Mouse (Mus musculus) CH12.LX (cell line): ENCODE results near the gene Bcas3. TPM values are rescaled to one million over a fixed set of nuclear protein-coding genes. Genes with fewer than 3 reads are reported as not detected.

Experiments used
- DNase-seq: peaks from one replicate; pipeline ENCODE4 v3.0.0-alpha.2; 2013; ENCODE audit errors: extremely low read depth
- H3K27ac ChIP-seq: 2 replicates; pipeline ENCODE4 v1.5.1; 2012; ENCODE audit warnings: low read depth, mild to moderate bottlenecking, control low read depth, moderate library complexity; ENCODE audit not compliant: insufficient read depth
- H3K27me3 ChIP-seq: replicated peaks from 2 replicates; pipeline ENCODE3; 2012; ENCODE audit warnings: inconsistent platforms
- H3K36me3 ChIP-seq, 2 experiments: replicated peaks in 1 of 2; 2 replicates each; pipeline versions ENCODE3 to v1.6.1; 2012; ENCODE audit warnings: inconsistent platforms in 1 of 2, low read length in 1 of 2, mild to moderate bottlenecking in 1 of 2, mixed read lengths in 1 of 2, moderate library complexity in 1 of 2; ENCODE audit not compliant: control insufficient read depth in 1 of 2, insufficient read depth in 1 of 2
- H3K4me1 ChIP-seq, 2 experiments: 2 replicates each; pipeline ENCODE4 v1.6.1; 2012; ENCODE audit warnings: inconsistent platforms in 1 of 2, moderate library complexity in 1 of 2; ENCODE audit not compliant: insufficient read depth in 2 of 2, control insufficient read depth in 1 of 2
- H3K4me2 ChIP-seq: 2 replicates; pipeline ENCODE4 v1.6.1; 2012; ENCODE audit warnings: low read depth, mild to moderate bottlenecking, control low read depth; ENCODE audit not compliant: poor library complexity, insufficient read depth, severe bottlenecking
- H3K4me3 ChIP-seq, 3 experiments: fragments of 150-350 bp in 1 of 3; sonication (generic) in 1 of 3; replicated peaks in 1 of 3; 2 replicates each; pipeline versions ENCODE3 to v1.5.1; 2011 to 2012; ENCODE audit warnings: low read depth in 2 of 3, low read length in 2 of 3, mild to moderate bottlenecking in 2 of 3, moderate library complexity in 2 of 3, control low read depth in 1 of 3, improper control_type of control experiment in 1 of 3, inconsistent platforms in 1 of 3, mixed read lengths in 1 of 3; ENCODE audit not compliant: poor library complexity in 1 of 3
- H3K79me2 ChIP-seq: replicated peaks from 2 replicates; pipeline ENCODE4 v1.6.1; 2012; ENCODE audit warnings: mild to moderate bottlenecking, moderate library complexity; ENCODE audit not compliant: control insufficient read depth, poor library complexity, insufficient read depth, severe bottlenecking; ENCODE audit errors: extremely low read depth
- H3K9ac ChIP-seq: 2 replicates; pipeline ENCODE4 v1.6.1; 2012; ENCODE audit warnings: low read depth, mild to moderate bottlenecking, control low read depth, moderate library complexity; ENCODE audit not compliant: insufficient read depth
- H3K9me3 ChIP-seq: replicated peaks from 2 replicates; pipeline ENCODE3; 2012; ENCODE audit warnings: low read length, inconsistent platforms, mixed read lengths
- CHD2 ChIP-seq: IDR thresholded peaks from 2 replicates; pipeline ENCODE4 v1.6.1; 2011; ENCODE audit warnings: low read length, improper control_type of control experiment
- E2F4 ChIP-seq: IDR thresholded peaks from 2 replicates; pipeline ENCODE4 v1.6.1; 2011; ENCODE audit warnings: low read depth, low read length, improper control_type of control experiment; ENCODE audit not compliant: insufficient replicate concordance
- ELF1 ChIP-seq: IDR thresholded peaks from 2 replicates; pipeline ENCODE4 v1.6.1; 2014; ENCODE audit warnings: low read depth, mild to moderate bottlenecking, inconsistent platforms, low read length, improper control_type of control experiment
- ETS1 ChIP-seq: conservative IDR thresholded peaks from 2 replicates; pipeline ENCODE4 v1.6.1; 2012; ENCODE audit warnings: low read depth, mild to moderate bottlenecking, inconsistent platforms, low read length, improper control_type of control experiment, moderate library complexity
- GABPA ChIP-seq: IDR thresholded peaks from 2 replicates; pipeline ENCODE4 v1.6.1; 2012; ENCODE audit warnings: low read depth, low read length, improper control_type of control experiment, inconsistent platforms; ENCODE audit not compliant: insufficient replicate concordance
- IRF4 ChIP-seq: IDR thresholded peaks from 2 replicates; pipeline ENCODE4 v1.6.1; 2014; ENCODE audit warnings: low read depth, mild to moderate bottlenecking, inconsistent platforms, low read length, improper control_type of control experiment
- JUND ChIP-seq: conservative IDR thresholded peaks from 2 replicates; pipeline ENCODE4 v1.6.1; 2011; ENCODE audit warnings: low read depth, low read length, improper control_type of control experiment
- MAFK ChIP-seq: IDR thresholded peaks from 2 replicates; pipeline ENCODE4 v1.6.1; 2011; ENCODE audit warnings: low read length, improper control_type of control experiment; ENCODE audit not compliant: insufficient replicate concordance
- MAZ ChIP-seq: IDR thresholded peaks from 2 replicates; pipeline ENCODE4 v1.6.1; 2012; ENCODE audit warnings: low read depth, mild to moderate bottlenecking, inconsistent platforms, low read length, improper control_type of control experiment, moderate library complexity
- NRF1 ChIP-seq: IDR thresholded peaks from 2 replicates; pipeline ENCODE4 v1.6.1; 2014; ENCODE audit warnings: low read depth, mild to moderate bottlenecking, inconsistent platforms, low read length, improper control_type of control experiment, moderate library complexity
- POLR2AphosphoS2 ChIP-seq: IDR thresholded peaks from 2 replicates; pipeline ENCODE4 v1.6.1; 2011; ENCODE audit warnings: low read depth, low read length, improper control_type of control experiment
- RCOR1 ChIP-seq: conservative IDR thresholded peaks from 2 replicates; pipeline ENCODE4 v1.6.1; 2012; ENCODE audit warnings: low read depth, mild to moderate bottlenecking, inconsistent platforms, low read length, improper control_type of control experiment
- SIN3A ChIP-seq: IDR thresholded peaks from 2 replicates; pipeline ENCODE4 v1.6.1; 2012; ENCODE audit warnings: low read length, improper control_type of control experiment, inconsistent platforms
- TBP ChIP-seq: conservative IDR thresholded peaks from 2 replicates; pipeline ENCODE4 v1.6.1; 2011; ENCODE audit warnings: low read depth, low read length, improper control_type of control experiment
- TCF12 ChIP-seq: IDR thresholded peaks from 2 replicates; pipeline ENCODE4 v1.6.1; 2014; ENCODE audit warnings: low read depth, mild to moderate bottlenecking, inconsistent platforms, low read length, improper control_type of control experiment
- UBTF ChIP-seq: IDR thresholded peaks from 2 replicates; pipeline ENCODE4 v1.6.1; 2012; ENCODE audit warnings: low read depth, mild to moderate bottlenecking, inconsistent platforms, low read length, improper control_type of control experiment, moderate library complexity
- USF1 ChIP-seq: IDR thresholded peaks from 2 replicates; pipeline ENCODE4 v1.6.1; 2014; ENCODE audit warnings: low read depth, mild to moderate bottlenecking, inconsistent platforms, low read length, improper control_type of control experiment
- ZKSCAN1 ChIP-seq: IDR thresholded peaks from 2 replicates; pipeline ENCODE4 v1.6.1; 2012; ENCODE audit warnings: low read depth, inconsistent platforms, low read length, improper control_type of control experiment, borderline replicate concordance
- ZMIZ1 ChIP-seq: IDR thresholded peaks from 2 replicates; pipeline ENCODE4 v1.6.1; 2012; ENCODE audit warnings: low read depth, mild to moderate bottlenecking, inconsistent platforms, low read length, improper control_type of control experiment
- dilution Hi-C: fragments of 300-500 bp; cut with MboI; formaldehyde crosslinking; loops from 2 replicates; pipeline ENCODE4 v1.14.3; 2020; ENCODE audit warnings: low sequenced_read_pairs; ENCODE audit not compliant: extremely low pct_unique_long_range_greater_than_20kb, extremely low pct_ligation_motif_present
- in situ Hi-C: fragments of 300-500 bp; cut with MboI; formaldehyde crosslinking; loops from 3 replicates; pipeline ENCODE4 v1.14.3; 2019; ENCODE audit warnings: low sequenced_read_pairs, low pct_ligation_motif_present, low pct_unique_long_range_greater_than_20kb, mixed read lengths
- polyA plus RNA-seq: library from polyadenylated mRNA; unstranded; fragments of >175 nt; gene quantifications from 2 replicates; pipeline ENCODE4 v1.2.1, GENCODE M21; 2012; ENCODE audit warnings: low read depth; ENCODE audit not compliant: insufficient read length
- total RNA-seq, 2 experiments: library from RNA; depleted of rRNA; stranded (reverse); fragments of 300-350 nt in 1 of 2; fragments of >200 nt in 1 of 2; gene quantifications; 2 replicates each; pipeline ENCODE4 v1.2.3; 2012 to 2014

Bcas3 gene
- total and polyA plus RNA-seq, 3 experiments, result 8.2 to 21.3 (median 9.7) TPM

DNA sequence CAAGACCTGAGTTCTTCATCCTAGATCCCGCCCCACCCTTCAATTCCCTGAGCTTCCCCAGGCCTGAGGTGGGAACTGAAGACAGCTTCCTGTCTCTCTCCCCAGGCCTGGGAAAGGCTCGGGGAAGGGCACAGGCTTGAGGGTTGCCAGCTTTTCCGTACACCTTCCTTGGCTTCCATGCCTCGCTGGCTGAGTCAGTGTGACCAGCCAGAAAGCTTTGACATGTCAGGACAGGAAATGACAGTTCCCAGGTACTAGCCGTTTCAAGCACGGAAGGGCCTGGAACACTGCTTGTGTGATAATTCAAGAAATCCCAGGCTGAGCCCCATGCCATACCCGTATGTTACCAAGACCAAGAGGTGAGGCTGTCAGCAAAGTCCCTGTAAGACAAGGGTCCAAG is 436.8 kb downstream of the Bcas3 start:
- Histone ChIP-seq H3K27ac (no peak overlapping the region), H3K27me3 (no peaks in the 10 kb centered on the region), H3K4me2 (no peak overlapping the region), H3K9ac (no peak overlapping the region), H3K9me3 (no peaks in the 10 kb centered on the region), H3K4me3 (no peak overlapping the region), H3K79me2 (no peaks in the 10 kb centered on the region), H3K4me1 (peaks cover 2 to 32% of the 10 kb centered on the region in 2 experiments; a peak in 2 of 4 replicates), H3K36me3 (no peaks in the 10 kb centered on the region)
- dilution Hi-C loops (no loop called here), in situ Hi-C loops (no loop called here)
- DNase-seq, result no peak
- TF ChIP-seq POLR2AphosphoS2 (no peak), MAZ (no peak), USF1 (no peak), MAFK (no peak), ELF1 (no peak), ZKSCAN1 (no peak), UBTF (no peak), TBP (no peak), SIN3A (no peak), TCF12 (no peak), CHD2 (no peak), NRF1 (no peak), GABPA (no peak), JUND (no peak), ETS1 (no peak), E2F4 (no peak), RCOR1 (no peak)

DNA sequence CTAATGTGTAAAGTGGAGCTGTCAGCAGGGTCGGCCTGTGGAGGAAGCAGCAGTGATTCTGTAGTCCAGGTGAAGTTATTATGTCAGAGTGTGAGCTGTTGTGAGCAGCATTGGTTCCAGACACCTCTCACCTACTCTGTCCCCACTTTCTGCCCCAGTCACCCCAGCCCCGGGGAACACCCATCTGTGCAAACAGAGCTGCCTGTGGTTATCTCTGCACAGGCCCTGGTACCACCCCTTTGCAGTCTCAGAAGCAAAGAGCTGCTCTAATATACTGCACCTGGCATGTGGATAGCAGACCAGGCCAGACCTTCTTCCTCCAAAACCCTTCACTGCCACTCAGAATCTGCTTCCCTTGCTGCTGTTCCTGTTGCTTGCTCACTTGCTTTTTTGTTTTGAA is 437.3 kb downstream of the Bcas3 start:
- no peaks in the 10 kb centered on the region for H3K79me2 ChIP-seq
- no peaks in the 10 kb centered on the region for H3K36me3 ChIP-seq
- H3K27me3 ChIP-seq, result no peaks in the 10 kb centered on the region
- H3K4me2 ChIP-seq, result no peak overlapping the region
- H3K9me3 ChIP-seq, result no peaks in the 10 kb centered on the region
- H3K27ac ChIP-seq, result no peak overlapping the region
- no peak overlapping the region for H3K9ac ChIP-seq
- TF ChIP-seq IRF4 (no peak), ZMIZ1 (no peak)
- TF ChIP-seq, all 38 proteins: peak for 0
- dilution Hi-C loops (no loop called here), in situ Hi-C loops (no loop called here)
- Histone ChIP-seq H3K4me1 (peaks cover 2 to 32% of the 10 kb centered on the region in 2 experiments; a peak in 2 of 4 replicates), H3K4me3 (no peak overlapping the region)
- no peak for DNase-seq
